Mouse (Mus musculus) small intestine, adult 2 months (tissue): ENCODE data around the gene Tanc2. TPM values are rescaled to one million over a fixed set of nuclear protein-coding genes. Genes with fewer than 3 reads are reported as not detected.
A peak's percentile ranks its signal among the peaks of the same experiment; 100 is the strongest.

Experiments used
- H3K27ac ChIP-seq: fragments of 200-500 bp; 2 replicates; pipeline ENCODE4 v1.5.1; 2012; ENCODE audit warnings: low read depth, low read length, control low read depth, inconsistent platforms; ENCODE audit not compliant: insufficient read depth
- H3K27me3 ChIP-seq: fragments of 200-500 bp; 2 replicates; pipeline ENCODE4 v1.6.1; 2012; ENCODE audit warnings: mild to moderate bottlenecking, moderate library complexity, low read length, inconsistent platforms; ENCODE audit not compliant: control insufficient read depth, insufficient read depth
- H3K36me3 ChIP-seq: fragments of 200-500 bp; 2 replicates; pipeline ENCODE4 v1.6.1; 2012; ENCODE audit warnings: mild to moderate bottlenecking, low read length, control low read depth, inconsistent platforms; ENCODE audit not compliant: control insufficient read depth, insufficient read depth
- H3K4me1 ChIP-seq: fragments of 200-500 bp; 2 replicates; pipeline ENCODE4 v1.6.1; 2012; ENCODE audit warnings: low read length, inconsistent platforms, mixed read lengths; ENCODE audit not compliant: control insufficient read depth, insufficient read depth, insufficient read length
- H3K4me3 ChIP-seq: fragments of 200-500 bp; 2 replicates; pipeline ENCODE4 v1.5.1; 2012; ENCODE audit warnings: low read depth, mild to moderate bottlenecking, control low read depth, inconsistent platforms, low read length, moderate library complexity
- CTCF ChIP-seq: fragments of 200-500 bp; IDR thresholded peaks from 2 replicates; pipeline ENCODE4 v1.5.1; 2012; ENCODE audit warnings: low read depth, mild to moderate bottlenecking, control low read depth, inconsistent platforms, low read length, moderate library complexity, mixed read lengths; ENCODE audit not compliant: insufficient replicate concordance, insufficient read length; ENCODE audit errors: extremely low read depth
- POLR2A ChIP-seq: fragments of 200-500 bp; IDR thresholded peaks from 2 replicates; pipeline ENCODE4 v1.6.1; 2012; ENCODE audit warnings: low read depth, mild to moderate bottlenecking, control low read depth, inconsistent platforms, low read length, moderate library complexity
- WGBS: fragments of 180-500 bp; shearing (Covaris S2); methylation state at CpG from one replicate; pipeline ENCODE4 v1.1.7; 2018; 5-methylcytosine and 5-hydroxymethylcytosine counted together
- polyA plus RNA-seq: library from polyadenylated mRNA; depleted of rRNA; stranded (reverse); fragments of >200 nt; gene quantifications from 2 replicates; pipeline ENCODE4 v1.2.3, GENCODE M21; 2012

Tanc2 gene
- polyA plus RNA-seq, 1 experiment: 2.1 TPM

DNA sequence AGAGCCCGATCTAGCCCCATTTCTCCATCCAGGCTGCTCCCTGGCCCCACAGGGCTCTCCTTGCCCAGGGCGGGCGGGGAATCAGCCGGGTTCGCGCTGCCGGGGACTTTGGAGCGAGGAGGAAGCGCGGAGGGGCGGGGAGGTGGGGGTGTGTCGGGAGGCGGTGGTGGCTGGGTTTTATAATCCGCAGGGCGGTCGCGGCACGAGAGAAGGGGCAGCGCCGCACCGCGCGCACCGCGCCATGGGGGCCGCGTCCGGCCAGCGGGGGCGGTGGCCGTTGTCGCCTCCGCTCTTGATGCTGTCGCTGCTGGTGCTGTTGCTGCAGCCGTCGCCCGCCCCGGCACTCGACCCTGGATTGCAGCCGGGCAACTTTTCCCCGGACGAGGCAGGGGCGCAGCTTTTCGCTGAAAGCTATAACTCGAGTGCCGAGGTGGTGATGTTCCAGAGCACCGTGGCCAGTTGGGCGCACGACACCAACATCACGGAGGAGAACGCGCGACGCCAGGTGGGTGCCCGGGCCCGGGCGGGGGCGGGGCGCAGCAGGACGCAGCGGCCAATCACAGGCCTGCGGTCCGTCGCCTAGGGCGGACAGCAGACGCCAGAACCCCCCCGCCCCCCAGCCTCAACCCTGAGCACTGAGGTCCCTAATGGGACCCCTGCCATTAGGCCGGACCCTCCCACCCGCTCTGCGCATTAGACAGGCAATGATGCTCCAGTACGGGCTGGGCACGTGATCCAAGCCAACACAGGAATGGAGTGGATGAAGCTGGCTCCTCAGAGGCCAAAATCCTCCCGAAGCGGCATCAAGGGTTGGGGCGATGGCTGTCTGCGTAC, 378.2 kb downstream of the Tanc2 start, which contains the start of gene Ace:
Gene Ace (plus strand): TSS at position 205 of the 834 bp plus-strand sequence.
- H3K4me1 ChIP-seq: peaks cover 20% of the 10 kb centered on the region

GRCm38 (mm10) chr11:105968948-105969347, 379.2 kb downstream of the Tanc2 start:
- peak overlapping the region; percentile 95 for H3K4me3 ChIP-seq
- H3K27me3 ChIP-seq: no peaks in the 10 kb centered on the region
- peaks cover 24% of the 10 kb centered on the region for H3K36me3 ChIP-seq
- 56% methylated on average over 10 of the region's 10 CpGs for WGBS
- H3K27ac ChIP-seq: peak overlapping the region; percentile 36; the same call in 1 of the 2 replicates
- peaks cover 18% of the 10 kb centered on the region for H3K4me1 ChIP-seq
- no peak for TF ChIP-seq POLR2A
- no peak for TF ChIP-seq CTCF

More for the DNA sequence above, 378.2 kb downstream of the Tanc2 start, which contains the start of gene Ace:
- Histone ChIP-seq H3K27ac (peak within 1 kb of the TSS; percentile 89), H3K36me3 (peaks cover 20% of the 10 kb centered on the region), H3K27me3 (no peaks in the 10 kb centered on the region), H3K4me3 (peak within 1 kb of the TSS; percentile 95)
- peak; percentile 69; the same call in 1 of the 2 replicates for TF ChIP-seq POLR2A
- no peak for TF ChIP-seq CTCF
- whole genome bisulfite sequencing: 3% methylated on average over 59 of the region's 76 CpGs

GRCm38 (mm10) chr11:105969516-105969915, 379.7 kb downstream of the Tanc2 start:
- TF ChIP-seq CTCF (peak; percentile 78; the same call in 1 of the 2 replicates), POLR2A (no peak)
- Histone ChIP-seq H3K27me3 (no peaks in the 10 kb centered on the region), H3K4me3 (peak overlapping the region; percentile 95), H3K27ac (peak overlapping the region; percentile 36), H3K4me1 (peaks cover 15% of the 10 kb centered on the region), H3K36me3 (peaks cover 25% of the 10 kb centered on the region)
- 33% methylated on average over 1 of the region's 1 CpGs for WGBS

DNA sequence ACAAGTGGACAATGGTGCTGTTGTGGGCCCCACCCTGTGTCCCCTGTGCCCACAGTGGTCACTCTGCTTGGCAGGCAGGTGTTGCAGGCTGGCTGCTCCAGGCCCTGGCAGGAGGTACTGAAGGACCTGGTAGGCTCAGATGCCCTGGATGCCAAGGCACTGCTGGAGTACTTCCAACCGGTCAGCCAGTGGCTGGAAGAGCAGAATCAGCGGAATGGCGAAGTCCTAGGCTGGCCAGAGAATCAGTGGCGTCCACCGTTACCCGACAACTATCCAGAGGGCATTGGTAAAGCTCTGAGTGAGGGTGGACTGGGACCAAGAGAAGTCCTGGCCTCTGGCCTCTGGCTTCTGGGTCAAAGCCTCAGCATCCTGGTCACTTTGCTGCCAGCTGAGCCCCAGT, 384.8 kb downstream of the Tanc2 start:
- WGBS: 98% methylated on average over 6 of the region's 6 CpGs
- no peak for TF ChIP-seq POLR2A
- TF ChIP-seq CTCF: no peak
- Histone ChIP-seq H3K27me3 (no peaks in the 10 kb centered on the region), H3K36me3 (peaks cover 63% of the 10 kb centered on the region), H3K4me1 (no peaks in the 10 kb centered on the region; the same call in none of the 2 replicates), H3K27ac (no peak overlapping the region), H3K4me3 (no peak overlapping the region)

- H3K27ac ChIP-seq: no peak overlapping the region
- TF ChIP-seq POLR2A (no peak), CTCF (no peak)
- H3K4me3 ChIP-seq: no peak overlapping the region
- H3K36me3 ChIP-seq: peaks cover 65% of the 10 kb centered on the region
- 71% methylated on average over 3 of the region's 3 CpGs for WGBS
- no peaks in the 10 kb centered on the region; the same call in none of the 2 replicates for H3K4me1 ChIP-seq
- H3K27me3 ChIP-seq: no peaks in the 10 kb centered on the region
Measured at GRCm38 (mm10) chr11:105975050-105975449, 385.3 kb downstream of the Tanc2 start.

DNA sequence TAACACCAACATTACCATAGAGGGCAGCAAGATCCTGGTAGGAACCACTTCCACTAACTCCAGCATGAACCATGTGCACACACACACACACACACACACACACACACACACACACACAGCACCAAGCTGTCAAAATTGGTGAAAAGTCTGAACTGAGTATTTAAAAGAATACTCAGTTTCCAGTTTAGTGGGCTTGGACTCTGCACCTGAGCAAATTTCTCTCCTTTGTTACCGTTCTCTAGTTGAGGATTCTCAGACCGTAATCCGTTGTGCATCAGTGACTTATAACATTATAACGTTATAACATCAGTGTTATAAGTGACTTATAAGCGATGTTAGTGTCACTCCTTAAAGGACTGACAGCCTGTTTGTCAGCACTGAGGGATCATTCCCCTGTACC, 385.9 kb downstream of the Tanc2 start:
- Histone ChIP-seq H3K36me3 (peaks cover 65% of the 10 kb centered on the region), H3K4me3 (no peak overlapping the region), H3K27me3 (no peaks in the 10 kb centered on the region), H3K4me1 (no peaks in the 10 kb centered on the region; the same call in 1 of the 2 replicates), H3K27ac (no peak overlapping the region)
- 69% methylated on average over 5 of the region's 5 CpGs for WGBS
- TF ChIP-seq POLR2A: no peak
- no peak for TF ChIP-seq CTCF

GRCm38 (mm10) chr11:105978232-105978631, 388.4 kb downstream of the Tanc2 start:
- no peak for TF ChIP-seq CTCF
- TF ChIP-seq POLR2A: no peak
- Histone ChIP-seq H3K4me3 (no peak overlapping the region), H3K4me1 (no peaks in the 10 kb centered on the region; the same call in 1 of the 2 replicates), H3K27me3 (no peaks in the 10 kb centered on the region), H3K36me3 (peaks cover 68% of the 10 kb centered on the region), H3K27ac (no peak overlapping the region)
- 77% methylated on average over 2 of the region's 2 CpGs for WGBS
